Mouse (Mus musculus): ENCODE results near the gene Psmd11.

The Psmd11 gene

GRCm38 (mm10) chr11:80503281-80503680 is 74.9 kb downstream of the Psmd11 start:
- intact Hi-C loops (cut with DNase I): no loop called here

GRCm38 (mm10) chr11:80503726-80504452 is 75.5 kb downstream of the Psmd11 start:
- intact Hi-C loops (cut with DNase I): no loop called here

- intact Hi-C loops (cut with DNase I): no loop called here
Observed at GRCm38 (mm10) chr11:80504519-80505385, 76.3 kb downstream of the Psmd11 start.

- intact Hi-C loops (cut with DNase I): no loop called here
Observed at GRCm38 (mm10) chr11:80505581-80505980, 77.2 kb downstream of the Psmd11 start.

- intact Hi-C loops (cut with DNase I): no loop called here
Observed at GRCm38 (mm10) chr11:80506483-80506882, 78.1 kb downstream of the Psmd11 start.

GRCm38 (mm10) chr11:80507791-80508190 is 79.4 kb downstream of the Psmd11 start:
- intact Hi-C loops (cut with DNase I): no loop called here

GRCm38 (mm10) chr11:80508361-80509175 is 80.2 kb downstream of the Psmd11 start:
- intact Hi-C loops (cut with DNase I): no loop called here

GRCm38 (mm10) chr11:80509176-80509506 is 80.7 kb downstream of the Psmd11 start:
- intact Hi-C loops (cut with DNase I): no loop called here

GRCm38 (mm10) chr11:80510124-80510523 is 81.7 kb downstream of the Psmd11 start:
- intact Hi-C loops (cut with DNase I): no loop called here

- intact Hi-C loops (cut with DNase I): no loop called here
Observed at GRCm38 (mm10) chr11:80512313-80513056, 84.1 kb downstream of the Psmd11 start.

- intact Hi-C loops (cut with DNase I): no loop called here
Observed at GRCm38 (mm10) chr11:80513796-80514195, 85.4 kb downstream of the Psmd11 start.

- intact Hi-C loops (cut with DNase I): no loop called here
Observed at GRCm38 (mm10) chr11:80515346-80515745, 86.9 kb downstream of the Psmd11 start.

- intact Hi-C loops (cut with DNase I): no loop called here
Observed at GRCm38 (mm10) chr11:80515895-80516294, 87.5 kb downstream of the Psmd11 start.

- intact Hi-C loops (cut with DNase I): no loop called here
Observed at GRCm38 (mm10) chr11:80518421-80519367, 90.3 kb downstream of the Psmd11 start.

GRCm38 (mm10) chr11:80521148-80521547 is 92.7 kb downstream of the Psmd11 start:
- intact Hi-C loops (cut with DNase I): no loop called here
